Mouse (Mus musculus) forebrain, embryonic 16.5 days (tissue): ENCODE measurements around the gene Ngfr. TPM values are rescaled to one million over a fixed set of nuclear protein-coding genes. Genes with fewer than 3 reads are reported as not detected.

Source experiments
- ATAC-seq: fragments of 200-750 bp; cut with Nextera tagmentation; 2 replicates; pipeline ENCODE4 v1.8.0; 2017; ENCODE audit warnings: mild to moderate bottlenecking, moderate library complexity
- H3K27ac ChIP-seq: fragments of 300-500 bp; sonication (generic); 2 replicates; pipeline ENCODE4 v1.5.1; 2014; ENCODE audit warnings: low read length, control low read depth
- H3K27me3 ChIP-seq: fragments of 300-500 bp; sonication (generic); replicated peaks from 2 replicates; pipeline ENCODE4 v1.6.1; 2014; ENCODE audit warnings: low read length; ENCODE audit not compliant: control insufficient read depth, insufficient read depth
- H3K36me3 ChIP-seq: fragments of 300-500 bp; sonication (generic); 2 replicates; pipeline ENCODE4 v1.6.1; 2014; ENCODE audit not compliant: control insufficient read depth, insufficient read depth
- H3K4me1 ChIP-seq: fragments of 300-500 bp; sonication (generic); replicated peaks from 2 replicates; pipeline ENCODE4 v1.6.1; 2014; ENCODE audit warnings: low read length; ENCODE audit not compliant: control insufficient read depth, insufficient read depth
- H3K4me2 ChIP-seq: fragments of 300-500 bp; sonication (generic); 2 replicates; pipeline ENCODE4 v1.6.1; 2014; ENCODE audit warnings: mild to moderate bottlenecking, low read length, control low read depth
- H3K4me3 ChIP-seq: fragments of 300-500 bp; sonication (generic); replicated peaks from 2 replicates; pipeline ENCODE4 v1.5.1; 2014; ENCODE audit warnings: mild to moderate bottlenecking, low read length, control low read depth
- H3K9ac ChIP-seq: fragments of 300-500 bp; sonication (generic); replicated peaks from 2 replicates; pipeline ENCODE4 v1.6.1; 2014; ENCODE audit warnings: low read depth, low read length, control low read depth
- H3K9me3 ChIP-seq: fragments of 300-500 bp; sonication (generic); 2 replicates; pipeline ENCODE4 v1.6.1; 2016; ENCODE audit warnings: low read length; ENCODE audit not compliant: control insufficient read depth
- WGBS: fragments of 180-500 bp; shearing (Covaris S2); extraction: QIAGEN DNeasy Blood & Tissue Kit; methylation state at CpG from one replicate; pipeline ENCODE4 v1.1.7; 2014; 5-methylcytosine and 5-hydroxymethylcytosine counted together
- polyA plus RNA-seq: library from polyadenylated mRNA; unstranded; fragments of >200 nt; fragmentation: Nextera tagmentation; extraction: Ambion mirVana; gene quantifications from 2 replicates; pipeline ENCODE4 v1.2.1, GENCODE M21; 2015

Ngfr gene
- polyA plus RNA-seq, 1 experiment from 2014 or later: 8.2 TPM

- peaks cover 29% of the 10 kb centered on the region for H3K4me1 ChIP-seq
- no peak overlapping the region for H3K27ac ChIP-seq
- under 1% methylated on average over 27 of the region's 27 CpGs for WGBS
- no peak; the same call in 1 of the 2 replicates for ATAC-seq
- no peaks in the 10 kb centered on the region for H3K36me3 ChIP-seq
- H3K4me3 ChIP-seq: peak overlapping the region; percentile 47
- no peaks in the 10 kb centered on the region for H3K9me3 ChIP-seq
- peaks cover 53% of the 10 kb centered on the region for H3K27me3 ChIP-seq
- H3K9ac ChIP-seq: peak overlapping the region; percentile 53
- H3K4me2 ChIP-seq: peak overlapping the region; percentile 82
Measured at GRCm38 (mm10) chr11:95586751-95587422, 648 bp downstream of the Ngfr start.

GRCm38 (mm10) chr11:95586184-95586583, 1.4 kb downstream of the Ngfr start:
- no peaks in the 10 kb centered on the region for H3K36me3 ChIP-seq
- peak overlapping the region; percentile 50; the same call in 1 of the 2 replicates for H3K9ac ChIP-seq
- peak overlapping the region; percentile 82 for H3K4me2 ChIP-seq
- H3K4me1 ChIP-seq: peaks cover 29% of the 10 kb centered on the region
- no peak overlapping the region for H3K27ac ChIP-seq
- H3K27me3 ChIP-seq: peaks cover 57% of the 10 kb centered on the region
- under 1% methylated on average over 25 of the region's 25 CpGs for WGBS
- peak; percentile 72 for ATAC-seq
- no peaks in the 10 kb centered on the region for H3K9me3 ChIP-seq
- H3K4me3 ChIP-seq: peak overlapping the region; percentile 47

- Histone ChIP-seq H3K4me2 (peak overlapping the region; percentile 82), H3K9ac (no peak overlapping the region), H3K9me3 (no peaks in the 10 kb centered on the region), H3K36me3 (no peaks in the 10 kb centered on the region), H3K27ac (no peak overlapping the region), H3K27me3 (peaks cover 62% of the 10 kb centered on the region), H3K4me1 (peaks cover 29% of the 10 kb centered on the region), H3K4me3 (peak overlapping the region; percentile 47)
- ATAC-seq: no peak
- 3% methylated on average over 15 of the region's 15 CpGs for WGBS
Measured at GRCm38 (mm10) chr11:95585684-95586083, 1.9 kb downstream of the Ngfr start.

GRCm38 (mm10) chr11:95585281-95585680, 2.3 kb downstream of the Ngfr start:
- H3K4me3 ChIP-seq: peak overlapping the region; percentile 47
- H3K27me3 ChIP-seq: peaks cover 66% of the 10 kb centered on the region
- no peaks in the 10 kb centered on the region for H3K36me3 ChIP-seq
- H3K27ac ChIP-seq: no peak overlapping the region
- H3K9ac ChIP-seq: no peak overlapping the region
- H3K9me3 ChIP-seq: no peaks in the 10 kb centered on the region
- no peak for ATAC-seq
- H3K4me2 ChIP-seq: peak overlapping the region; percentile 82
- peaks cover 29% of the 10 kb centered on the region for H3K4me1 ChIP-seq
- WGBS: under 1% methylated on average over 24 of the region's 24 CpGs

GRCm38 (mm10) chr11:95584651-95585050, 2.9 kb downstream of the Ngfr start:
- no peak for ATAC-seq
- Histone ChIP-seq H3K36me3 (no peaks in the 10 kb centered on the region), H3K27me3 (peaks cover 68% of the 10 kb centered on the region), H3K9ac (no peak overlapping the region), H3K9me3 (no peaks in the 10 kb centered on the region), H3K4me3 (peak overlapping the region; percentile 47; the same call in 1 of the 2 replicates), H3K27ac (no peak overlapping the region), H3K4me1 (peaks cover 29% of the 10 kb centered on the region), H3K4me2 (no peak overlapping the region)
- WGBS: 9% methylated on average over 9 of the region's 9 CpGs

GRCm38 (mm10) chr11:95583396-95583795, 4.1 kb downstream of the Ngfr start:
- 53% methylated on average over 6 of the region's 6 CpGs for WGBS
- Histone ChIP-seq H3K9ac (no peak overlapping the region), H3K4me1 (peaks cover 29% of the 10 kb centered on the region), H3K4me3 (no peak overlapping the region), H3K27me3 (peaks cover 77% of the 10 kb centered on the region), H3K9me3 (no peaks in the 10 kb centered on the region), H3K4me2 (no peak overlapping the region), H3K27ac (no peak overlapping the region), H3K36me3 (no peaks in the 10 kb centered on the region)
- ATAC-seq: no peak

- WGBS: 63% methylated on average over 3 of the region's 3 CpGs
- H3K27me3 ChIP-seq: peaks cover 82% of the 10 kb centered on the region
- no peaks in the 10 kb centered on the region for H3K9me3 ChIP-seq
- H3K4me2 ChIP-seq: no peak overlapping the region
- no peaks in the 10 kb centered on the region for H3K36me3 ChIP-seq
- H3K4me1 ChIP-seq: peaks cover 28% of the 10 kb centered on the region
- no peak overlapping the region for H3K27ac ChIP-seq
- H3K4me3 ChIP-seq: no peak overlapping the region
- no peak for ATAC-seq
- no peak overlapping the region for H3K9ac ChIP-seq
Measured at GRCm38 (mm10) chr11:95582193-95582592, 5.3 kb downstream of the Ngfr start.

- no peak for ATAC-seq
- 20% methylated on average over 6 of the region's 6 CpGs for WGBS
- Histone ChIP-seq H3K9ac (no peak overlapping the region), H3K36me3 (no peaks in the 10 kb centered on the region), H3K27ac (no peak overlapping the region), H3K9me3 (no peaks in the 10 kb centered on the region), H3K4me1 (peaks cover 15% of the 10 kb centered on the region), H3K27me3 (peaks cover 66% of the 10 kb centered on the region), H3K4me3 (no peak overlapping the region), H3K4me2 (no peak overlapping the region)
Measured at GRCm38 (mm10) chr11:95579455-95579854, 8.1 kb downstream of the Ngfr start.

GRCm38 (mm10) chr11:95577776-95578446, 9.6 kb downstream of the Ngfr start:
- Histone ChIP-seq H3K27me3 (peaks cover 50% of the 10 kb centered on the region), H3K4me2 (peak overlapping the region; percentile 48), H3K4me1 (peaks cover 15% of the 10 kb centered on the region), H3K9me3 (no peaks in the 10 kb centered on the region), H3K4me3 (peak overlapping the region; percentile 17; the same call in 1 of the 2 replicates), H3K36me3 (no peaks in the 10 kb centered on the region), H3K27ac (no peak overlapping the region), H3K9ac (no peak overlapping the region; the same call in 1 of the 2 replicates)
- peak; percentile 44 for ATAC-seq
- WGBS: 10% methylated on average over 39 of the region's 39 CpGs
